ENCODE assay signal across 8 mouse cellular contexts in genomic region chr14:11556356-11557130, GRCm38 (mm10). TPM values are rescaled to one million over a fixed set of nuclear protein-coding genes. Genes with fewer than 3 reads are reported as not detected.
A peak's percentile ranks its signal among the peaks of the same experiment; 100 is the strongest.
DNase-seq lines count a peak whose midpoint lies in the region; ATAC-seq and TF ChIP-seq lines count a peak whose summit lies in the region.

No protein-coding gene starts in this region.

- no peak for TF ChIP-seq EP300 in lung, postnatal 0 days (IDR thresholded peaks at IDR 0.05)

- H3K36me3 ChIP-seq in hindbrain, embryonic 15.5 days: no peaks in the 10 kb centered on the region
- no peaks in the 10 kb centered on the region for H3K36me3 ChIP-seq in lung, postnatal 0 days (ENCODE audit: insufficient read depth, low read length)

- peak overlapping the region; percentile 84 for H3K4me2 ChIP-seq in hindbrain, embryonic 15.5 days
- peak overlapping the region; percentile 93 for H3K4me2 ChIP-seq in lung, postnatal 0 days (replicated peaks; ENCODE audit: low read depth, low read length)

- peak; percentile 7; the same call in 1 of the 2 replicates for ATAC-seq in hindbrain, embryonic 15.5 days (ENCODE audit: low FRiP score, low read depth)
- no peak for ATAC-seq in lung, postnatal 0 days

- H3K4me3 ChIP-seq in hindbrain, embryonic 15.5 days: peak overlapping the region; percentile 66
- peak overlapping the region; percentile 81 for H3K4me3 ChIP-seq in lung, postnatal 0 days (ENCODE audit: low read depth, low read length)

- H3K27ac ChIP-seq in hindbrain, embryonic 15.5 days (replicated peaks): peak overlapping the region; percentile 95
- H3K27ac ChIP-seq in lung, postnatal 0 days (ENCODE audit: low read length): no peak overlapping the region

- no peaks in the 10 kb centered on the region for H3K27me3 ChIP-seq in hindbrain, embryonic 15.5 days
- no peaks in the 10 kb centered on the region for H3K27me3 ChIP-seq in lung, postnatal 0 days (replicated peaks; ENCODE audit: insufficient read depth, low read length)

- H3K9ac ChIP-seq in hindbrain, embryonic 15.5 days: peak overlapping the region; percentile 92
- H3K9ac ChIP-seq in lung, postnatal 0 days (replicated peaks; ENCODE audit: low read depth): 0 out of 2 replicates have a peak overlapping the region, but pooled peaks have one; percentile 13

- peak; percentile 69 for TF ChIP-seq CTCF in lung, postnatal 0 days (IDR thresholded peaks at IDR 0.05)

- no peaks in the 10 kb centered on the region for H3K9me3 ChIP-seq in hindbrain, embryonic 15.5 days
- no peaks in the 10 kb centered on the region for H3K9me3 ChIP-seq in lung, postnatal 0 days (ENCODE audit: low read length)

- peaks cover 34% of the 10 kb centered on the region for H3K4me1 ChIP-seq in hindbrain, embryonic 15.5 days (replicated peaks)
- peaks cover 16% of the 10 kb centered on the region for H3K4me1 ChIP-seq in lung, postnatal 0 days (ENCODE audit: insufficient read depth, low read depth, low read length)

- DNase-seq in adrenal gland, adult 18-20 months (ENCODE audit: low spot score in 2 of 2): peak; percentile 65 to 68
- DNase-seq in embryo, embryonic 10 days (ENCODE audit: low spot score): peak; percentile 76
- peak; percentile 61 for DNase-seq in gastrocnemius, postnatal 10 days
- DNase-seq in layer of hippocampus, postnatal 36 days: peak; percentile 83 to 85
- DNase-seq in lung, postnatal 0 days (ENCODE audit: low spot score): peak; percentile 52
- peak; percentile 81 for DNase-seq in right cerebral cortex, postnatal 10 days (ENCODE audit: low spot score in 2 of 2)
- no peak for DNase-seq in c-Kit-positive CD71-positive TER-119-positive erythroid progenitor cells, embryonic 14.5 days (ENCODE audit: low spot score)

- 3% methylated on average over 26 of the region's 26 CpGs for WGBS in hindbrain, embryonic 15.5 days
- 2% methylated on average over 26 of the region's 26 CpGs for WGBS in lung, postnatal 0 days

RNA-seq across cellular contexts. Expression of gene Ptprg, which starts 3.2 kb away (rescaled TPM):
- 100 to 1,000 TPM in 1 of 2 experiments, 10 to 100 TPM in 1; 78.0 to 111 TPM for total RNA-seq in adrenal gland, adult 18-20 months (2021)
- total RNA-seq in gastrocnemius, postnatal 10 days (2021): 10 to 100 TPM; 41.8 to 46.7 TPM
- polyA plus RNA-seq in hindbrain, embryonic 15.5 days (2015; fragmentation: Nextera tagmentation; extraction: Ambion mirVana): 46.8 and 48.1 TPM in 2 replicates
- total RNA-seq in layer of hippocampus, postnatal 36 days (2021): 100 to 1,000 TPM; 106 to 107 TPM
- polyA plus RNA-seq in lung, postnatal 0 days (2015; fragmentation: Nextera tagmentation; extraction: Ambion mirVana): 19.4 and 25.4 TPM in 2 replicates
